Mouse (Mus musculus) testis, adult 2 months (tissue): Measurements from ENCODE around the gene Trappc6b.

Experiments used
- CTCF ChIP-seq: fragments of 200-500 bp; IDR thresholded peaks from 2 replicates; pipeline ENCODE4 v1.5.1; 2012; ENCODE audit warnings: low read depth, mild to moderate bottlenecking, inconsistent platforms, low read length, moderate library complexity; ENCODE audit not compliant: control insufficient read depth, insufficient read depth, insufficient replicate concordance
- POLR2A ChIP-seq: fragments of 200-500 bp; IDR thresholded peaks from 2 replicates; pipeline ENCODE4 v1.6.1; 2012; ENCODE audit warnings: low read depth, mild to moderate bottlenecking, inconsistent platforms, low read length, moderate library complexity; ENCODE audit not compliant: control insufficient read depth

GRCm38 (mm10) chr12:59067095-59067494 is 5.8 kb upstream of the Trappc6b start:
- TF ChIP-seq CTCF, result no peak
- no peak for TF ChIP-seq POLR2A
